Mouse (Mus musculus): ENCODE results near the gene Lcmt1. TPM values are rescaled to one million over a fixed set of nuclear protein-coding genes. Genes with fewer than 3 reads are reported as not detected.

Lcmt1 gene
- polyA plus RNA-seq, 1 experiment from 2014 or later = 54.9 TPM

GRCm38 (mm10) chr7:123361229-123361980 lies 8.2 kb upstream of the Lcmt1 start:
- H3K9me3 ChIP-seq (replicated peaks) = no peaks in the 10 kb centered on the region
- no peaks in the 10 kb centered on the region for H3K27me3 ChIP-seq
- H3K9ac ChIP-seq = no peak overlapping the region
- WGBS = 84% methylated on average over 7 of the region's 7 CpGs
- H3K27ac ChIP-seq = no peak overlapping the region
- H3K36me3 ChIP-seq = no peaks in the 10 kb centered on the region
- no peak for ATAC-seq (replicated peaks; ENCODE audit: low FRiP score)
- peaks cover 18% of the 10 kb centered on the region for H3K4me1 ChIP-seq
- no peak overlapping the region for H3K4me3 ChIP-seq (replicated peaks)
- no peak overlapping the region for H3K4me2 ChIP-seq

DNA sequence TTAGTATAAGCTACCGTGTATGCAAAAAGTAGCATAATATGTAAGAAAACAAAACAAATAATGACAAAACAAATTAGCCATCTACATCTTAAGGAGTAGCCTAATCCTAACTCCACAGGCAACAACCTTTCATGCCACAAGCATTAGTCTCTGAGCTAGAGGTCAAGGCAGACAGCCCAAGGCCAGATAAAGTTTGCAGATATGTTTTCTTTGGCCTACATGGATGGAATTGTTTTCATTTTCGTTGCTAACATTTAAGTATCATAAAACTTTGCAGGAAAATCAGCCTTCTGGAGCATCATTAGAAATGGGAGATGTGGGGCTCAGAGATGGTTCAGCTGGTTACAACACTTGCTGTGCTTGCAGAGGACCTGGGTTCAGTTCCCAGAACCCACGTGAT lies 6.8 kb upstream of the Lcmt1 start:
- H3K9ac ChIP-seq = no peak overlapping the region
- H3K27ac ChIP-seq = no peak overlapping the region
- whole genome bisulfite sequencing = 65% methylated on average over 3 of the region's 3 CpGs
- H3K36me3 ChIP-seq = no peaks in the 10 kb centered on the region
- ATAC-seq (replicated peaks; ENCODE audit: low FRiP score) = no peak
- H3K27me3 ChIP-seq = no peaks in the 10 kb centered on the region
- H3K4me1 ChIP-seq = peaks cover 30% of the 10 kb centered on the region
- H3K9me3 ChIP-seq (replicated peaks) = no peaks in the 10 kb centered on the region
- H3K4me2 ChIP-seq = no peak overlapping the region
- H3K4me3 ChIP-seq (replicated peaks) = no peak overlapping the region

- no peak for ATAC-seq (replicated peaks; ENCODE audit: low FRiP score)
- Histone ChIP-seq H3K9me3 (replicated peaks) (no peaks in the 10 kb centered on the region), H3K27me3 (no peaks in the 10 kb centered on the region), H3K9ac (no peak overlapping the region), H3K4me1 (peaks cover 42% of the 10 kb centered on the region), H3K4me2 (no peak overlapping the region), H3K27ac (no peak overlapping the region), H3K4me3 (replicated peaks) (no peak overlapping the region), H3K36me3 (no peaks in the 10 kb centered on the region)
- WGBS = 89% methylated on average over 8 of the region's 8 CpGs
Measured at GRCm38 (mm10) chr7:123363971-123364370, 5.6 kb upstream of the Lcmt1 start.

DNA sequence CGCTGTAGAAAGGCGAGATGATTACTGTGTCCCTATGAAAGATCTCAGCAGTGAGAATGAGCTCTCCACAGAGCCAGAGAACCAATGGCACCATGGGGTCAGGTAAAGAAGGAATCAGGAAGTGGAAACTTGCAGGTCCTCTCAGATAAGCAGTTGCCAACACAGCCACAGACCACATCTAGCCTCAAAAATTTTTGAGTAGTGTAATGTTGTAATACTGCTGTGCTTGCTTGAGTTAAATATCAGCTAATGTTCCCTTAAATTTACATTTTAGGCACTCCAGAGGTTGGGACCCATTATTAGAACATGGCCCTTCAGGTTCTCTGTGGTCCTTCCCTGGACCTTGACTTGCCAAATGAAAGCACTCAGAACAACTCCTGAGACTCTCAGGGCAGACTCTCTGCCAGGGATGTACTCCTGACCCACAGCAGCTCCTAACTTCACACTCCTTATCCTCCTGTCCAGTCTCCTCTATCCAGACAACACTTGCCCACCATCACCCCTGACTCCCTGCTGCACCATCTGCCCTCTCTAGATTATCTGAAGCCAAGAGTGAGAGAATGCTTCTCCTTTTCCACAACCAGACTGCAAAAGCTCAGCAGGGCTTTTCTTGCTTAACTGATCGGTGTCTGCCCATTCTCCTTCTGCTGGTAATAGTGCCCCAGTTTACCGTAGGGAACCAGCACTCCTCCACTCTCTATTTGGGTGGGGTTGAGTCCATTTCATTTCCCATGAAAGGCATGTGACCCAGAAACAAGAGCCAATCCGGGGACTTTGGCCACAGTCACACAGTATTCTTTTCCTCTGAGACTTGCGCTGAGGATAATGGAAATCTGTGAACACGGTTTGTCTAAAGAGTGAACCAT lies 3.5 kb upstream of the Lcmt1 start:
- Histone ChIP-seq H3K9me3 (replicated peaks) (no peaks in the 10 kb centered on the region), H3K27me3 (no peaks in the 10 kb centered on the region), H3K9ac (no peak overlapping the region), H3K4me3 (replicated peaks) (no peak overlapping the region), H3K4me1 (peaks cover 47% of the 10 kb centered on the region), H3K36me3 (no peaks in the 10 kb centered on the region), H3K4me2 (no peak overlapping the region), H3K27ac (no peak overlapping the region)
- WGBS = 84% methylated on average over 7 of the region's 7 CpGs
- no peak for ATAC-seq (replicated peaks; ENCODE audit: low FRiP score)

DNA sequence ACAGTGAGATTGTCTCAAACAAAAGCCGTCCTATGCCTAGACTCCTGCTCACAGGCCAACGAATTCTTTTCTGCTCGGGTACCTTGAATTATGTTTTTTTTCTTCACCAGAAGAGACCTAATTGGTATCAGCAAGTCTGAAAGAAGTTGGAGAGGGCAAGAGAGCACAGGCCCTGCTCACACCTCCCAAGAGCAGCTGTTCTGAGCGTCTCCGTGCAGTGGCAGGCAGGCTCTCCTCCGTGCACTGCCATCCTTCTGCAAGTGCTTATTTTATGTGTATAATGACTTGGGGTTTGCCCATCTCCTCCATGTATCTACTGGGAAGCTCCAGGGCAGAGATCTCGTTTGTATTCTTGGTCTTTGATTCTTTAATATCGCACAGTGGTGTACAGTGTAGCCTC lies 2.8 kb upstream of the Lcmt1 start:
- Histone ChIP-seq H3K27ac (no peak overlapping the region), H3K4me2 (no peak overlapping the region), H3K4me3 (replicated peaks) (no peak overlapping the region), H3K4me1 (peaks cover 50% of the 10 kb centered on the region), H3K36me3 (no peaks in the 10 kb centered on the region), H3K9ac (no peak overlapping the region), H3K27me3 (no peaks in the 10 kb centered on the region), H3K9me3 (replicated peaks) (no peaks in the 10 kb centered on the region)
- WGBS = 75% methylated on average over 8 of the region's 8 CpGs
- no peak for ATAC-seq (replicated peaks; ENCODE audit: low FRiP score)

- Histone ChIP-seq H3K4me1 (peaks cover 50% of the 10 kb centered on the region), H3K9ac (peak overlapping the region; percentile 87; the same call in 1 of the 2 replicates), H3K4me2 (peak overlapping the region; percentile 79), H3K9me3 (replicated peaks) (no peaks in the 10 kb centered on the region), H3K36me3 (no peaks in the 10 kb centered on the region), H3K4me3 (replicated peaks) (peak overlapping the region; percentile 84; the same call in 1 of the 2 replicates), H3K27ac (no peak overlapping the region), H3K27me3 (no peaks in the 10 kb centered on the region)
- no peak for ATAC-seq (replicated peaks; ENCODE audit: low FRiP score)
- WGBS = 77% methylated on average over 16 of the region's 16 CpGs
Measured at GRCm38 (mm10) chr7:123367218-123368150, 2.1 kb upstream of the Lcmt1 start.

DNA sequence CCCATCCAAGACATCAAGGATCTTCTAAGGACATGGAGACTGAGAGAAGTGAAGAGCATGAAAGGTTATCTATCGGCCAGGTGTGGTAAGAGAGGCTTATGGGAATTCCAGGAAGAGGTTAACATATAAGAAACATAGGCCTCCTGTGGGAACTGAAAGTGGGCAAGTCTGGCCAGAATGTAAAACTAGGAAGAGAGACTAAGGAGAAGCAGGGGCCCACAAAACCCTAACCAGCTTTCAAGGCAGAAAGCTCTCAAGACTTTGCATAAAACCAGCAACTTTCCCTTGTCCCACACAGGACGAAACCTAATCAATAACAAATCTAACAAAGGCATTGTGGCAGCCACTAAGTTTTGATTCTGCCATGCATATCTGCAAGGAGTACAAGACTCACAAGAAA lies 1.4 kb upstream of the Lcmt1 start:
- peaks cover 45% of the 10 kb centered on the region for H3K4me1 ChIP-seq
- WGBS = 78% methylated on average over 2 of the region's 2 CpGs
- H3K36me3 ChIP-seq = no peaks in the 10 kb centered on the region
- no peak overlapping the region for H3K27ac ChIP-seq
- no peak for ATAC-seq (replicated peaks; ENCODE audit: low FRiP score)
- H3K4me3 ChIP-seq (replicated peaks) = peak overlapping the region; percentile 84
- H3K4me2 ChIP-seq = peak overlapping the region; percentile 79
- H3K9ac ChIP-seq = peak overlapping the region; percentile 87
- H3K27me3 ChIP-seq = no peaks in the 10 kb centered on the region
- no peaks in the 10 kb centered on the region for H3K9me3 ChIP-seq (replicated peaks)

GRCm38 (mm10) chr7:123368778-123369746 lies 522 bp upstream of the Lcmt1 start:
- Histone ChIP-seq H3K9ac (peak overlapping the region; percentile 87), H3K36me3 (no peaks in the 10 kb centered on the region), H3K27ac (peak overlapping the region; percentile 95), H3K27me3 (no peaks in the 10 kb centered on the region), H3K4me1 (peaks cover 44% of the 10 kb centered on the region), H3K9me3 (replicated peaks) (no peaks in the 10 kb centered on the region), H3K4me3 (replicated peaks) (peak overlapping the region; percentile 84), H3K4me2 (peak overlapping the region; percentile 79)
- 1% methylated on average over 34 of the region's 51 CpGs for WGBS
- peak; percentile 71 for ATAC-seq (replicated peaks; ENCODE audit: low FRiP score)

- H3K4me3 ChIP-seq (replicated peaks) = peak overlapping the region; percentile 84
- ATAC-seq (replicated peaks; ENCODE audit: low FRiP score) = no peak
- peak overlapping the region; percentile 95 for H3K27ac ChIP-seq
- no peaks in the 10 kb centered on the region for H3K9me3 ChIP-seq (replicated peaks)
- H3K4me1 ChIP-seq = peaks cover 41% of the 10 kb centered on the region
- no peaks in the 10 kb centered on the region for H3K36me3 ChIP-seq
- H3K27me3 ChIP-seq = no peaks in the 10 kb centered on the region
- peak overlapping the region; percentile 79 for H3K4me2 ChIP-seq
- 36% methylated on average over 9 of the region's 9 CpGs for WGBS
- peak overlapping the region; percentile 87 for H3K9ac ChIP-seq
Measured at GRCm38 (mm10) chr7:123370700-123371099, 1.1 kb downstream of the Lcmt1 start.

GRCm38 (mm10) chr7:123371501-123371900 lies 1.9 kb downstream of the Lcmt1 start:
- Histone ChIP-seq H3K4me2 (no peak overlapping the region), H3K27ac (peak overlapping the region; percentile 95; the same call in 1 of the 2 replicates), H3K9ac (no peak overlapping the region), H3K36me3 (no peaks in the 10 kb centered on the region), H3K9me3 (replicated peaks) (no peaks in the 10 kb centered on the region), H3K27me3 (no peaks in the 10 kb centered on the region), H3K4me1 (peaks cover 35% of the 10 kb centered on the region), H3K4me3 (replicated peaks) (no peak overlapping the region)
- WGBS = 42% methylated on average over 3 of the region's 3 CpGs
- no peak for ATAC-seq (replicated peaks; ENCODE audit: low FRiP score)

Measured in kidney, embryonic 15.5 days (tissue).